Mouse (Mus musculus): ENCODE results near the gene Cypt14. TPM values are rescaled to one million over a fixed set of nuclear protein-coding genes. Genes with fewer than 3 reads are reported as not detected.
"Not testable (repeated sequence)": the region's sequence is repeated elsewhere in the genome, so short reads cannot be mapped to it uniquely, and the experiment has no call there.

Cypt14 gene
- polyA plus RNA-seq (2015; fragmentation: Nextera tagmentation; extraction: Ambion mirVana): not detected in 2 replicates

GRCm38 (mm10) chrX:39863504-39863903, at the start of gene Cypt14:
Gene Cypt14 (minus strand): TSS chrX:39863604.
- not testable (repeated sequence) for H3K9ac ChIP-seq (ENCODE audit: low read depth, low read length); H3K27ac ChIP-seq; H3K36me3 ChIP-seq (ENCODE audit: insufficient read depth, low read length); H3K4me1 ChIP-seq (replicated peaks; ENCODE audit: insufficient read depth, low read length); H3K4me2 ChIP-seq (ENCODE audit: low read length); H3K4me3 ChIP-seq (replicated peaks; ENCODE audit: low read depth, low read length); ATAC-seq (replicated peaks; ENCODE audit: low FRiP score, low read depth); H3K9me3 ChIP-seq (replicated peaks; ENCODE audit: low read length); DNase-seq (ENCODE audit: low spot score); H3K27me3 ChIP-seq (ENCODE audit: insufficient read depth, low read length)
- 71% methylated on average over 2 of the region's 2 CpGs for WGBS

All from kidney, postnatal 0 days (tissue).